Comparison of ENCODE assay signal across 8 mouse cellular contexts in the genomic region with DNA sequence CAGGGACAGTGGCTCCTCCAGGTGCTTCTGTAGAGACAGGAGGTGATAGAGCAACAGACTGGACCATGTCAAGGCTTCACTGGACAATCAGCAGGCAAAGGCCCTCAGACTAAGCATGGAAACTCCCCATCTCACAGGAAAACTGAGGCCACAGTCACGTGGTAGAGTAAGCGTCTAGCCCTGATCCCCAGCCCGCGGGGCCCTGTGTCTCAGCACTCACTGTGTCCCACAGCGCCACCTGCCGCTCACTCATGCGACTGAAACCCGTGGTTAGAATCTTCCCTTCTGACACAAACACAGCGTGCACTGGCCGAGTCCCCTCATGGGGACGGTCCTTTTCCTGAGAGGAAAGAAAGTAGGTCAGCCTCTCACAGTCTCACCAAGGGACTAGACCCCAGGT. TPM values are rescaled to one million over a fixed set of nuclear protein-coding genes. Genes with fewer than 3 reads are reported as not detected.
DNase-seq lines count a peak whose midpoint lies in the region; ATAC-seq and TF ChIP-seq lines count a peak whose summit lies in the region.

No protein-coding gene starts in this region.

- peak overlapping the region; percentile 29 for H3K4me2 ChIP-seq in lung, postnatal 0 days (replicated peaks; ENCODE audit: low read depth, low read length)

- WGBS in cerebellum, adult 2 months = under 1% methylated on average over 11 of the region's 11 CpGs
- under 1% methylated on average over 11 of the region's 11 CpGs for WGBS in hindbrain, embryonic 10.5 days
- WGBS in lung, postnatal 0 days = 3% methylated on average over 11 of the region's 11 CpGs

- H3K9me3 ChIP-seq in MEL (replicated peaks; ENCODE audit: insufficient read depth, low read length) = no peaks in the 10 kb centered on the region
- H3K9me3 ChIP-seq in hindbrain, embryonic 10.5 days = no peaks in the 10 kb centered on the region
- no peaks in the 10 kb centered on the region for H3K9me3 ChIP-seq in lung, postnatal 0 days (ENCODE audit: low read length)

- TF ChIP-seq RAD21 in MEL (IDR thresholded peaks at IDR 0.05; ENCODE audit: low read depth, low read length) = peak; percentile 28

- peak; percentile 88 to 95 (median 89) for TF ChIP-seq CTCF in MEL (IDR thresholded peaks at IDR 0.05 in 2 of 3, conservative IDR thresholded peaks at IDR 0.05 in 1 of 3; ENCODE audit: control insufficient read depth in 1 of 3, insufficient read depth in 1 of 3, low read depth in 2 of 3, low read length in 3 of 3, poor library complexity in 1 of 3, severe bottlenecking in 1 of 3)
- peak; percentile 86 for TF ChIP-seq CTCF in cerebellum, adult 2 months (IDR thresholded peaks at IDR 0.05; ENCODE audit: borderline replicate concordance, insufficient read depth, low read depth, low read length)
- peak; percentile 95 for TF ChIP-seq CTCF in lung, postnatal 0 days (IDR thresholded peaks at IDR 0.05)

- TF ChIP-seq EP300 in MEL (IDR thresholded peaks at IDR 0.05; ENCODE audit: low read depth in 1 of 2, low read length in 2 of 2) = no peak
- TF ChIP-seq EP300 in lung, postnatal 0 days (IDR thresholded peaks at IDR 0.05) = no peak

- H3K27ac ChIP-seq in MEL (ENCODE audit: control insufficient read depth, low read depth, low read length) = peak overlapping the region; percentile 27; the same call in 1 of the 2 replicates
- peak overlapping the region; percentile 64; the same call in 1 of the 2 replicates for H3K27ac ChIP-seq in cerebellum, adult 2 months (ENCODE audit: insufficient read depth, low read length)
- H3K27ac ChIP-seq in hindbrain, embryonic 10.5 days = 0 out of 2 replicates have a peak overlapping the region, but pooled peaks have one; percentile 23
- H3K27ac ChIP-seq in lung, postnatal 0 days (ENCODE audit: low read length) = no peak overlapping the region

- peak; percentile 92 for DNase-seq in MEL (ENCODE audit: low read depth, low spot score)
- DNase-seq in cerebellum, adult 2 months = peak; percentile 88 to 93
- peak; percentile 88 for DNase-seq in hindbrain, embryonic 10.5 days (ENCODE audit: low spot score)
- peak; percentile 89 for DNase-seq in layer of hippocampus, adult 9-11 months
- peak; percentile 91 for DNase-seq in lung, postnatal 0 days (ENCODE audit: low spot score)
- peak; percentile 68 for DNase-seq in ovary, postnatal 10 days (ENCODE audit: low spot score)
- DNase-seq in thymus, postnatal 10 days (ENCODE audit: low spot score in 2 of 2) = peak; percentile 92 to 98

- no peak overlapping the region for H3K4me3 ChIP-seq in MEL (ENCODE audit: control insufficient read depth in 1 of 2, insufficient read depth in 1 of 2, low read depth in 2 of 2, low read length in 2 of 2)
- peak overlapping the region; percentile 48 for H3K4me3 ChIP-seq in cerebellum, adult 2 months (replicated peaks; ENCODE audit: insufficient read depth, low read depth, low read length)
- H3K4me3 ChIP-seq in hindbrain, embryonic 10.5 days = peak overlapping the region; percentile 29; the same call in 1 of the 2 replicates
- H3K4me3 ChIP-seq in lung, postnatal 0 days (ENCODE audit: low read depth, low read length) = no peak overlapping the region

- no peaks in the 10 kb centered on the region for H3K27me3 ChIP-seq in MEL (ENCODE audit: control insufficient read depth in 1 of 2, insufficient read depth in 2 of 2, low read length in 2 of 2)
- no peaks in the 10 kb centered on the region for H3K27me3 ChIP-seq in cerebellum, adult 2 months (ENCODE audit: control insufficient read depth, insufficient read depth, low read length)
- peaks cover 46% of the 10 kb centered on the region for H3K27me3 ChIP-seq in hindbrain, embryonic 10.5 days (ENCODE audit: insufficient read depth, poor library complexity, severe bottlenecking)
- 0 out of 2 replicates have a peak, but pooled peaks cover 12% of the 10 kb centered on the region for H3K27me3 ChIP-seq in lung, postnatal 0 days (replicated peaks; ENCODE audit: insufficient read depth, low read length)

- ATAC-seq in frontal cortex, adult (ENCODE audit: low TSS enrichment) = 0 out of 2 replicates have a peak, but pooled peaks have one; percentile 26
- ATAC-seq in lung, postnatal 0 days = peak; percentile 73

- H3K79me2 ChIP-seq in MEL (ENCODE audit: control insufficient read depth, insufficient read depth, low read length, poor library complexity) = peaks cover 42% of the 10 kb centered on the region

- peaks cover 0 to 32% of the 10 kb centered on the region in 2 experiments; a peak in 2 of 4 replicates for H3K36me3 ChIP-seq in MEL (ENCODE audit: control insufficient read depth in 1 of 2, insufficient read depth in 2 of 2, low read length in 2 of 2)
- H3K36me3 ChIP-seq in hindbrain, embryonic 10.5 days = peaks cover 36% of the 10 kb centered on the region
- no peaks in the 10 kb centered on the region for H3K36me3 ChIP-seq in lung, postnatal 0 days (ENCODE audit: insufficient read depth, low read length)

- peak in 1 of 2 experiments; percentile 38; a peak in 1 of 4 replicates for TF ChIP-seq POLR2A in MEL (IDR thresholded peaks at IDR 0.05; ENCODE audit: control insufficient read depth in 1 of 2, insufficient read depth in 1 of 2, low read depth in 1 of 2, low read length in 2 of 2, poor library complexity in 1 of 2)
- 0 out of 2 replicates have a peak, but pooled peaks have one; percentile 17 for TF ChIP-seq POLR2A in cerebellum, adult 2 months (IDR thresholded peaks at IDR 0.05; ENCODE audit: borderline replicate concordance, insufficient read depth, low read length)

- H3K4me1 ChIP-seq in MEL (ENCODE audit: control insufficient read depth in 1 of 2, insufficient read depth in 2 of 2, low read length in 2 of 2) = peaks cover 11 to 41% of the 10 kb centered on the region in 2 experiments; a peak in 3 of 4 replicates
- peaks cover 26% of the 10 kb centered on the region for H3K4me1 ChIP-seq in cerebellum, adult 2 months (ENCODE audit: control insufficient read depth, insufficient read depth, low read length)
- peaks cover 79% of the 10 kb centered on the region for H3K4me1 ChIP-seq in hindbrain, embryonic 10.5 days (replicated peaks)
- H3K4me1 ChIP-seq in lung, postnatal 0 days (ENCODE audit: insufficient read depth, low read depth, low read length) = peaks cover 13% of the 10 kb centered on the region

- H3K9ac ChIP-seq in MEL (ENCODE audit: control insufficient read depth, low read depth, low read length, poor library complexity, severe bottlenecking) = peak overlapping the region; percentile 40
- H3K9ac ChIP-seq in lung, postnatal 0 days (replicated peaks; ENCODE audit: low read depth) = no peak overlapping the region

TF ChIP-seq in MEL, 35 proteins besides CTCF, POLR2A, EP300 and RAD21 (continues in another document):
- TF ChIP-seq MYB (IDR thresholded peaks at IDR 0.05; ENCODE audit: low read depth, low read length) = no peak
- 0 out of 2 replicates have a peak, but pooled peaks have one; percentile 45 for TF ChIP-seq MYC (IDR thresholded peaks at IDR 0.05; ENCODE audit: low read depth, low read length)
- no peak for TF ChIP-seq CHD1 (IDR thresholded peaks at IDR 0.05; ENCODE audit: low read depth, low read length)
- peak; percentile 73 for TF ChIP-seq MXI1 (IDR thresholded peaks at IDR 0.05; ENCODE audit: low read depth, low read length)
- TF ChIP-seq MAZ (IDR thresholded peaks at IDR 0.05; ENCODE audit: low read depth, low read length) = no peak
- no peak for TF ChIP-seq TBP (IDR thresholded peaks at IDR 0.05; ENCODE audit: low read depth, low read length)
- no peak for TF ChIP-seq ZKSCAN1 (IDR thresholded peaks at IDR 0.05; ENCODE audit: low read depth, low read length)
- TF ChIP-seq GATA1 (IDR thresholded peaks at IDR 0.05; ENCODE audit: low read depth, low read length) = no peak

RNA-seq across cellular contexts. Expression of a gene that starts 5.5 kb away (rescaled TPM):
- total RNA-seq in MEL (2012; rRNA removed) = 4.6 and 5.4 TPM in 2 replicates
- 10 to 100 TPM in 1 of 2 experiments, not detected in 1; 10.2 TPM for polyA plus RNA-seq in MEL (2012; ENCODE audit: insufficient read depth in 1 of 2, insufficient read length in 2 of 2, low read depth in 1 of 2, low replicate concordance in 2 of 2, missing spikeins in 1 of 2)
- 39.6 and 40.3 TPM in 2 replicates for polyA plus RNA-seq in cerebellum, adult 2 months (2012; rRNA removed)
- 15.3 and 16.6 TPM in 2 replicates for polyA plus RNA-seq in hindbrain, embryonic 10.5 days (2016; fragmentation: Nextera tagmentation; extraction: Ambion mirVana)
- polyA plus RNA-seq in lung, postnatal 0 days (2015; fragmentation: Nextera tagmentation; extraction: Ambion mirVana) = 9.2 and 10.4 TPM in 2 replicates

RNA-seq across cellular contexts. Expression of a gene that starts 5.9 kb away (rescaled TPM):
- 138 and 163 TPM in 2 replicates for total RNA-seq in MEL (2012; rRNA removed)
- 100 to 1,000 TPM in 1 of 2 experiments, not detected in 1; 436 TPM for polyA plus RNA-seq in MEL (2012; ENCODE audit: insufficient read depth in 1 of 2, insufficient read length in 2 of 2, low read depth in 1 of 2, low replicate concordance in 2 of 2, missing spikeins in 1 of 2)
- 51.0 and 61.6 TPM in 2 replicates for polyA plus RNA-seq in cerebellum, adult 2 months (2012; rRNA removed)
- polyA plus RNA-seq in hindbrain, embryonic 10.5 days (2016; fragmentation: Nextera tagmentation; extraction: Ambion mirVana) = 208 and 212 TPM in 2 replicates
- 76.1 and 77.4 TPM in 2 replicates for polyA plus RNA-seq in lung, postnatal 0 days (2015; fragmentation: Nextera tagmentation; extraction: Ambion mirVana)

RNA-seq across cellular contexts. Expression of a gene that starts 6.5 kb away (rescaled TPM):
- total RNA-seq in MEL (2012; rRNA removed) = 195 and 279 TPM in 2 replicates
- polyA plus RNA-seq in MEL (2012; ENCODE audit: insufficient read depth in 1 of 2, insufficient read length in 2 of 2, low read depth in 1 of 2, low replicate concordance in 2 of 2, missing spikeins in 1 of 2) = 100 to 1,000 TPM in 1 of 2 experiments, not detected in 1; 204 TPM
- 110 and 126 TPM in 2 replicates for polyA plus RNA-seq in cerebellum, adult 2 months (2012; rRNA removed)
- polyA plus RNA-seq in hindbrain, embryonic 10.5 days (2016; fragmentation: Nextera tagmentation; extraction: Ambion mirVana) = 49.2 and 59.5 TPM in 2 replicates
- 61.4 and 65.3 TPM in 2 replicates for polyA plus RNA-seq in lung, postnatal 0 days (2015; fragmentation: Nextera tagmentation; extraction: Ambion mirVana)

RNA-seq across cellular contexts. Expression of a gene that starts 24.8 kb away (rescaled TPM):
- total RNA-seq in MEL (2012; rRNA removed) = not detected in 2 replicates
- under 1 TPM in 1 of 2 experiments, not detected in 1; 0.36 TPM for polyA plus RNA-seq in MEL (2012; ENCODE audit: insufficient read depth in 1 of 2, insufficient read length in 2 of 2, low read depth in 1 of 2, low replicate concordance in 2 of 2, missing spikeins in 1 of 2)
- 6.4 and 10.6 TPM in 2 replicates for polyA plus RNA-seq in cerebellum, adult 2 months (2012; rRNA removed)
- polyA plus RNA-seq in hindbrain, embryonic 10.5 days (2016; fragmentation: Nextera tagmentation; extraction: Ambion mirVana) = 0.19 and 0.30 TPM in 2 replicates
- 57.1 and 58.4 TPM in 2 replicates for polyA plus RNA-seq in lung, postnatal 0 days (2015; fragmentation: Nextera tagmentation; extraction: Ambion mirVana)

RNA-seq across cellular contexts. Expression of a gene that starts 52.0 kb away (rescaled TPM):
- 56.1 and 81.7 TPM in 2 replicates for total RNA-seq in MEL (2012; rRNA removed)
- 100 to 1,000 TPM in 1 of 2 experiments, not detected in 1; 117 TPM for polyA plus RNA-seq in MEL (2012; ENCODE audit: insufficient read depth in 1 of 2, insufficient read length in 2 of 2, low read depth in 1 of 2, low replicate concordance in 2 of 2, missing spikeins in 1 of 2)
- polyA plus RNA-seq in cerebellum, adult 2 months (2012; rRNA removed) = 45.4 and 45.5 TPM in 2 replicates
- polyA plus RNA-seq in hindbrain, embryonic 10.5 days (2016; fragmentation: Nextera tagmentation; extraction: Ambion mirVana) = 57.6 and 62.7 TPM in 2 replicates
- 42.9 and 49.5 TPM in 2 replicates for polyA plus RNA-seq in lung, postnatal 0 days (2015; fragmentation: Nextera tagmentation; extraction: Ambion mirVana)

Comparison
In these comparisons a context has a peak if more than half of its experiments do, and no peak if none do; other contexts are left out.
1. H3K4me3 ChIP-seq: peak in cerebellum, adult 2 months (single experiment) and hindbrain, embryonic 10.5 days (single experiment); none in MEL (0 of 2) and lung, postnatal 0 days (single experiment).
2. Peak in every context shown above with its lines, with median percentiles within 50 percentile points of each other: DNase-seq and CTCF ChIP-seq.